Comparison of ENCODE assay signal across 8 mouse cellular contexts in the genomic region with DNA sequence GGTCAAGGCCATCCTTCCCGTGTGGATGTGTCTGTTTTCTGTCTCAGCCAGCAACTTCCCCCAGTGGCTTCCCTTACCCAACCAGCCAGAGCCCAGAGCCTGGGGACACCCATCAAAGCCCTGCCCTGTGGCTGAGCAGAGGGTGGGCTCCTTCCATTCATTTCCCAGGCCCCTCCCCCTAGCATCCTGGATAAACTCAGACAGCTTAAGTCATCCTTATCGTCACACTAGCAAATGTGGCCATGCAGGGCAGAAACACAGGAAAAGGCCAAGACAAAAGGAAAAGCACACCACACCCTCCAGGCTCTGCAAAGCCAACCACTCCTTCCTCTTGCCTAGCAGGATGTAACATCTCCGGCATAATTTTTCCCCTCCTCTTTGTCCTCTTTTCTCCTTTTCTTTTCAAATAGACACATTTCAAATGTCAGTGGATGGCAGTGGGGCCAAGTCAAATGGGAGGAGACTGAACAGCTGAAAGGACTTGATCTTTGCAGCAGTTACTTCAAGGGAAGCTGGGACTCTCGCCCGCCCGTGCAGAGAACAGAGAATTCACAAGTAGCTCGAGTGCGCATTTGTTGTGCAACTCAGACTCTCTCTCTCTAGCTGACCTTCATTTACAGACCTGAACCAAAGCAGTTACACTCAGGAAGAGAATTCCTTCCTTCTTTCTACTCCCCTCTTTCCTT. TPM values are rescaled to one million over a fixed set of nuclear protein-coding genes. Genes with fewer than 3 reads are reported as not detected.
DNase-seq lines count a peak whose midpoint lies in the region; TF ChIP-seq lines count a peak whose summit lies in the region.

No protein-coding gene starts in this region.

- TF ChIP-seq POLR2A in kidney, adult 2 months (IDR thresholded peaks at IDR 0.05; ENCODE audit: low read depth, low read length), result no peak

- no peaks in the 10 kb centered on the region for H3K27me3 ChIP-seq in kidney, adult 2 months (replicated peaks; ENCODE audit: control insufficient read depth, insufficient read depth, low read length)

- H3K27ac ChIP-seq in kidney, adult 2 months (ENCODE audit: insufficient read depth, low read depth, low read length), result no peak overlapping the region

- no peak overlapping the region for H3K4me3 ChIP-seq in kidney, adult 2 months (ENCODE audit: insufficient read depth, low read depth, low read length)

- no peak for TF ChIP-seq CTCF in kidney, adult 2 months (conservative IDR thresholded peaks at IDR 0.05; ENCODE audit: insufficient read depth, insufficient read length, low read depth, low read length)

- WGBS in kidney, adult 2 months, result 50% methylated on average over 8 of the region's 8 CpGs

- H3K36me3 ChIP-seq in kidney, adult 2 months (ENCODE audit: control insufficient read depth, insufficient read depth, low read length), result no peaks in the 10 kb centered on the region

- no peaks in the 10 kb centered on the region for H3K4me1 ChIP-seq in kidney, adult 2 months (ENCODE audit: control insufficient read depth, insufficient read depth, low read length)

- peak; percentile 44 for DNase-seq in testis, postnatal 10 days (ENCODE audit: low spot score)
- no peak for DNase-seq in testis, postnatal 14 days (ENCODE audit: low spot score)
- DNase-seq in heart, adult 18-20 months, result peak; percentile 63 to 82
- peak; percentile 71 for DNase-seq in kidney, adult 2 months
- DNase-seq in lung, postnatal 10 days, result peak; percentile 90
- no peak for DNase-seq in layer of hippocampus, adult 9-11 months
- DNase-seq in frontal cortex, postnatal 25 days (ENCODE audit: low spot score in 2 of 2), result no peak
- DNase-seq in ovary, postnatal 36 days (ENCODE audit: low spot score), result no peak

RNA-seq across cellular contexts. Expression of a gene that starts 38.0 kb away (rescaled TPM):
- total RNA-seq in heart, adult 18-20 months (2021), result 10 to 100 TPM; 20.2 to 30.1 TPM
- polyA plus RNA-seq in kidney, adult 2 months (2012; rRNA removed), result 16.2 and 17.1 TPM in 2 replicates

Comparison
In these comparisons a context has a peak if more than half of its experiments do, and no peak if none do; other contexts are left out.
1. DNase-seq: peak in testis, postnatal 10 days (single experiment), heart, adult 18-20 months (2 of 2), kidney, adult 2 months (single experiment) and lung, postnatal 10 days (single experiment); none in testis, postnatal 14 days (single experiment), layer of hippocampus, adult 9-11 months (single experiment), frontal cortex, postnatal 25 days (0 of 2) and ovary, postnatal 36 days (single experiment).